Comparison of ENCODE assay signal across 16 mouse cellular contexts in genomic region chr12:104650510-104651260, GRCm38 (mm10).
A peak's percentile ranks its signal among the peaks of the same experiment; 100 is the strongest.
DNase-seq lines count a peak whose midpoint lies in the region; ATAC-seq lines count a peak whose summit lies in the region.
"Had no signal": no experiment of that assay in that cellular context is flagged by ENCODE, and none has a peak within 500 bp of the region (broad histone marks: within the 10 kb centered on the region; RNA-seq: fewer than 3 reads in every experiment).

No protein-coding gene starts in this region.

- peak overlapping the region; percentile 43; the same call in 1 of the 2 replicates for H3K9ac ChIP-seq in hindbrain, embryonic 13.5 days
- H3K9ac ChIP-seq in hindbrain, embryonic 12.5 days, result no peak overlapping the region

- H3K27ac ChIP-seq in hindbrain, embryonic 13.5 days, result no peak overlapping the region
- no peak overlapping the region for H3K27ac ChIP-seq in hindbrain, embryonic 12.5 days

- DNase-seq in cerebellum, postnatal 10 days, result peak; percentile 46 to 61
- DNase-seq in cerebellum, postnatal 4 days (ENCODE audit: low spot score in 2 of 2), result no peak
- DNase-seq in right cerebral cortex, postnatal 4 days, result peak; percentile 14
- DNase-seq in right cerebral cortex, postnatal 25 days, result no peak
- peak; percentile 26 for DNase-seq in retina, postnatal 1 day
- DNase-seq in adrenal gland, postnatal 25 days, result no peak
- DNase-seq: cerebellum, adult 8-10 months; heart, adult 18-20 months; heart, postnatal 10 days; kidney, adult 18-20 months; right cerebral cortex, adult 18-20 months; thymus, postnatal 4 days had no signal

- H3K4me1 ChIP-seq in hindbrain, embryonic 13.5 days (replicated peaks), result peaks cover 22% of the 10 kb centered on the region
- H3K4me1 ChIP-seq in hindbrain, embryonic 12.5 days, result peaks cover 10% of the 10 kb centered on the region
- H3K4me1 ChIP-seq: megakaryocyte, embryonic 14.5 days had no signal

- no peak overlapping the region for H3K4me3 ChIP-seq in hindbrain, embryonic 13.5 days
- no peak overlapping the region for H3K4me3 ChIP-seq in hindbrain, embryonic 12.5 days
- H3K4me3 ChIP-seq: megakaryocyte, embryonic 14.5 days had no signal

- H3K9me3 ChIP-seq in hindbrain, embryonic 13.5 days, result no peaks in the 10 kb centered on the region
- H3K9me3 ChIP-seq in hindbrain, embryonic 12.5 days (replicated peaks), result no peaks in the 10 kb centered on the region

- ATAC-seq in hindbrain, embryonic 13.5 days (ENCODE audit: low FRiP score), result peak; percentile 83
- ATAC-seq in hindbrain, embryonic 12.5 days (ENCODE audit: low FRiP score), result no peak
- ATAC-seq: Patski had no signal

- no peaks in the 10 kb centered on the region for H3K27me3 ChIP-seq in hindbrain, embryonic 13.5 days
- no peaks in the 10 kb centered on the region for H3K27me3 ChIP-seq in hindbrain, embryonic 12.5 days

- H3K4me2 ChIP-seq in hindbrain, embryonic 13.5 days, result no peak overlapping the region
- no peak overlapping the region for H3K4me2 ChIP-seq in hindbrain, embryonic 12.5 days (replicated peaks)

- WGBS in hindbrain, embryonic 13.5 days, result 52% methylated on average over 14 of the region's 14 CpGs
- WGBS in hindbrain, embryonic 12.5 days, result 54% methylated on average over 14 of the region's 14 CpGs

- H3K36me3 ChIP-seq in hindbrain, embryonic 13.5 days, result no peaks in the 10 kb centered on the region
- H3K36me3 ChIP-seq in hindbrain, embryonic 12.5 days, result no peaks in the 10 kb centered on the region

Comparison
In these comparisons a context has a peak if more than half of its experiments do, and no peak if none do; other contexts are left out.
1. DNase-seq: peak in cerebellum, postnatal 10 days (2 of 2), right cerebral cortex, postnatal 4 days (single experiment) and retina, postnatal 1 day (single experiment); none in cerebellum, postnatal 4 days (0 of 2), right cerebral cortex, postnatal 25 days (single experiment) and adrenal gland, postnatal 25 days (single experiment).